Mouse (Mus musculus): ENCODE results near the gene Trpv2. TPM values are rescaled to one million over a fixed set of nuclear protein-coding genes. Genes with fewer than 3 reads are reported as not detected.
A peak's percentile ranks its signal among the peaks of the same experiment; 100 is the strongest.

Trpv2 gene
- polyA plus RNA-seq, 1 experiment from 2014 or later = 4.2 TPM

DNA sequence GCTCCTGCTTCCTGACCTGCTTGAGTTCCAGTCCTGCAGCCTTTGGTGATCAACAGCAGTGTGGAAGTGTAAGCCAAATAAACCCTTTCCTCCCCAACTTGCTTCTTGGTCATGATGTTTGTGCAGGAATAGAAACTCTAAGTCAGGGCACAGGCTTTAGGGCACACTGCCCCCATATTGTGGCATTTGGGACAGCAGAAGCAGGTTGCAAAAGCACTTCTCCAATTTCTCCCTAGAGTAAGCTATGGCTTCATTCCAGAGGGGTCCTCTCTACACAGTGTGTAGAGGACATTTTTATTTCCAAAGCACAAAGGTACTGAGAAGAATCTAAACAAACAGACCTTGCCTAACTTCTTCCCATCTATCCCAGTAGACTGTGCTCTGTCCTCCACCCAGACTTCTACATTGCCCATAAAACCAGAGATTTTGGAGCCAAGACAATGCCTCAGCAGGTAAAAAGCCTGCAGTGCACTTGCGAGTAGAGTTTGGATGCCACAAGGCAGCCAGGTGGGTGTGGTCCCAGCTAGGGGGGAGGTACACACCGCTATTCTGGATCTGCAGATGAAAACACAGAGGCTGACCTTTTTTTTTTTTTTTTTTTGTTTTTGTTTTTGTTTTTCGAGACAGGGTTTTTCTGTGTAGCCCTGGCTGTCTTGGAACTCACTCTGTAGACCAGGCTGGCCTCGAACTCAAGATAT, 47.4 kb downstream of the Trpv2 start:
- Histone ChIP-seq H3K4me3 (ENCODE audit: control insufficient read depth in 1 of 2, insufficient read depth in 1 of 2, low read depth in 1 of 2, low read length in 2 of 2) (no peak overlapping the region), H3K27me3 (ENCODE audit: control insufficient read depth, insufficient read depth, low read length) (no peaks in the 10 kb centered on the region), H3K9ac (ENCODE audit: low read length) (no peak overlapping the region), H3K27ac (replicated peaks in 1 of 2; ENCODE audit: control insufficient read depth in 1 of 2, insufficient read depth in 1 of 2, low read depth in 2 of 2, low read length in 2 of 2) (no peak overlapping the region), H3K36me3 (ENCODE audit: control insufficient read depth, insufficient read depth, low read length) (peaks cover 41% of the 10 kb centered on the region), H3K9me3 (ENCODE audit: control insufficient read depth, low read length) (no peaks in the 10 kb centered on the region), H3K4me2 (ENCODE audit: low read length) (no peak overlapping the region), H3K4me1 (ENCODE audit: control insufficient read depth in 2 of 2, insufficient read depth in 2 of 2, low read length in 2 of 2) (peaks cover 17 to 24% of the 10 kb centered on the region in 2 experiments)
- 84% methylated on average over 4 of the region's 4 CpGs for WGBS
- no peak for ATAC-seq (ENCODE audit: insufficient number of reproducible peaks, insufficient read depth, low FRiP score, low read depth)

- Histone ChIP-seq H3K27me3 (ENCODE audit: control insufficient read depth, insufficient read depth, low read length) (no peaks in the 10 kb centered on the region), H3K36me3 (ENCODE audit: control insufficient read depth, insufficient read depth, low read length) (peaks cover 34% of the 10 kb centered on the region), H3K4me2 (ENCODE audit: low read length) (no peak overlapping the region), H3K9me3 (ENCODE audit: control insufficient read depth, low read length) (no peaks in the 10 kb centered on the region), H3K27ac (replicated peaks in 1 of 2; ENCODE audit: control insufficient read depth in 1 of 2, insufficient read depth in 1 of 2, low read depth in 2 of 2, low read length in 2 of 2) (no peak overlapping the region), H3K4me1 (ENCODE audit: control insufficient read depth in 2 of 2, insufficient read depth in 2 of 2, low read length in 2 of 2) (peaks cover 17 to 27% of the 10 kb centered on the region in 2 experiments), H3K9ac (ENCODE audit: low read length) (no peak overlapping the region), H3K4me3 (ENCODE audit: control insufficient read depth in 1 of 2, insufficient read depth in 1 of 2, low read depth in 1 of 2, low read length in 2 of 2) (no peak overlapping the region)
- 72% methylated on average over 4 of the region's 4 CpGs for WGBS
- ATAC-seq (ENCODE audit: insufficient number of reproducible peaks, insufficient read depth, low FRiP score, low read depth) = no peak
Measured at GRCm38 (mm10) chr11:62622850-62623249, 48.6 kb downstream of the Trpv2 start.

GRCm38 (mm10) chr11:62624341-62625291, 50.3 kb downstream of the Trpv2 start:
- Histone ChIP-seq H3K4me1 (ENCODE audit: control insufficient read depth in 2 of 2, insufficient read depth in 2 of 2, low read length in 2 of 2) (peaks cover 24 to 45% of the 10 kb centered on the region in 2 experiments), H3K36me3 (ENCODE audit: control insufficient read depth, insufficient read depth, low read length) (peaks cover 18% of the 10 kb centered on the region), H3K27ac (replicated peaks in 1 of 2; ENCODE audit: control insufficient read depth in 1 of 2, insufficient read depth in 1 of 2, low read depth in 2 of 2, low read length in 2 of 2) (peak overlapping the region; percentile 3 to 50; a peak in 3 of 4 replicates), H3K4me2 (ENCODE audit: low read length) (no peak overlapping the region), H3K9ac (ENCODE audit: low read length) (no peak overlapping the region), H3K27me3 (ENCODE audit: control insufficient read depth, insufficient read depth, low read length) (no peaks in the 10 kb centered on the region), H3K9me3 (ENCODE audit: control insufficient read depth, low read length) (no peaks in the 10 kb centered on the region), H3K4me3 (ENCODE audit: control insufficient read depth in 1 of 2, insufficient read depth in 1 of 2, low read depth in 1 of 2, low read length in 2 of 2) (no peak overlapping the region)
- WGBS = 37% methylated on average over 10 of the region's 10 CpGs
- no peak for ATAC-seq (ENCODE audit: insufficient number of reproducible peaks, insufficient read depth, low FRiP score, low read depth)

GRCm38 (mm10) chr11:62629352-62630224, 55.3 kb downstream of the Trpv2 start:
- Histone ChIP-seq H3K4me3 (ENCODE audit: control insufficient read depth in 1 of 2, insufficient read depth in 1 of 2, low read depth in 1 of 2, low read length in 2 of 2) (no peak overlapping the region), H3K36me3 (ENCODE audit: control insufficient read depth, insufficient read depth, low read length) (peaks cover 6% of the 10 kb centered on the region; the same call in 1 of the 2 replicates), H3K9ac (ENCODE audit: low read length) (peak overlapping the region; percentile 53), H3K27ac (replicated peaks in 1 of 2; ENCODE audit: control insufficient read depth in 1 of 2, insufficient read depth in 1 of 2, low read depth in 2 of 2, low read length in 2 of 2) (peak overlapping the region; percentile 36 to 50; a peak in 3 of 4 replicates), H3K4me1 (ENCODE audit: control insufficient read depth in 2 of 2, insufficient read depth in 2 of 2, low read length in 2 of 2) (peaks cover 29 to 53% of the 10 kb centered on the region in 2 experiments), H3K27me3 (ENCODE audit: control insufficient read depth, insufficient read depth, low read length) (no peaks in the 10 kb centered on the region), H3K9me3 (ENCODE audit: control insufficient read depth, low read length) (no peaks in the 10 kb centered on the region), H3K4me2 (ENCODE audit: low read length) (peak overlapping the region; percentile 53)
- no peak for ATAC-seq (ENCODE audit: insufficient number of reproducible peaks, insufficient read depth, low FRiP score, low read depth)
- WGBS = 4% methylated on average over 9 of the region's 9 CpGs

DNA sequence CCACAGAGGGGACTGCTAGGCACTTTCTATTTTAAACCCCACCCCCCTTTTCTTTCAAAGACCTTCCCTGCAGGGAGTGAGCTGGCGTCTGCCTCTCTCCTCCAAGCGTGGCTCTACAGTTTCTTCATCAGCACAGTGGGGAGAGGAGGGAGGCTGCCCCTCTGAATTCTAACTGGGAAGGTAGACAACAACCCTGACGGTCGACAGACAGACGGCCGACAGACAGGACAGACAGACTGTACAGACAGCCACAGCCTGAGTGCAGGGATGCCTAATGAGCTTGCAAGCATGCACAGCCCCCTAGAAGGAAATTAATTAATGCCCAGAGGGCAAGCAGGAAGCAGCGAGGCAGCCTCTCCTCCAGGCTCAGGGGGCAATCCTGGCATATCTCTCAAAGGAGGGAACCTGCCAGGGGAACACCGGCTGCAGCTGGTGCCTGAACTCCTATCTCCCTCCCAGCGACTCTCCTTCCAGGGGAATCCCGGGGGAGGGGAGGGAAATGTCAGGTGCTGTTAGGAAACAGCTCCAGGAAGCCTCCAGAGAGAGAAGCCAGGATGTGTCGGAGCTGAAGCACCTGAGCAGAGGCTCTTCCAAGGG, 56.0 kb downstream of the Trpv2 start:
- H3K9me3 ChIP-seq (ENCODE audit: control insufficient read depth, low read length) = no peaks in the 10 kb centered on the region
- peaks cover 6% of the 10 kb centered on the region; the same call in 1 of the 2 replicates for H3K36me3 ChIP-seq (ENCODE audit: control insufficient read depth, insufficient read depth, low read length)
- peak overlapping the region; percentile 35 to 50 for H3K27ac ChIP-seq (replicated peaks in 1 of 2; ENCODE audit: control insufficient read depth in 1 of 2, insufficient read depth in 1 of 2, low read depth in 2 of 2, low read length in 2 of 2)
- H3K9ac ChIP-seq (ENCODE audit: low read length) = peak overlapping the region; percentile 53
- peak overlapping the region; percentile 53 for H3K4me2 ChIP-seq (ENCODE audit: low read length)
- peaks cover 27 to 53% of the 10 kb centered on the region in 2 experiments for H3K4me1 ChIP-seq (ENCODE audit: control insufficient read depth in 2 of 2, insufficient read depth in 2 of 2, low read length in 2 of 2)
- ATAC-seq (ENCODE audit: insufficient number of reproducible peaks, insufficient read depth, low FRiP score, low read depth) = no peak; the same call in 1 of the 2 replicates
- WGBS = 1% methylated on average over 11 of the region's 11 CpGs
- H3K27me3 ChIP-seq (ENCODE audit: control insufficient read depth, insufficient read depth, low read length) = no peaks in the 10 kb centered on the region
- 0 out of 4 replicates have a peak overlapping the region, but pooled peaks of 1 of the 2 experiments have one; percentile 3 for H3K4me3 ChIP-seq (ENCODE audit: control insufficient read depth in 1 of 2, insufficient read depth in 1 of 2, low read depth in 1 of 2, low read length in 2 of 2)

DNA sequence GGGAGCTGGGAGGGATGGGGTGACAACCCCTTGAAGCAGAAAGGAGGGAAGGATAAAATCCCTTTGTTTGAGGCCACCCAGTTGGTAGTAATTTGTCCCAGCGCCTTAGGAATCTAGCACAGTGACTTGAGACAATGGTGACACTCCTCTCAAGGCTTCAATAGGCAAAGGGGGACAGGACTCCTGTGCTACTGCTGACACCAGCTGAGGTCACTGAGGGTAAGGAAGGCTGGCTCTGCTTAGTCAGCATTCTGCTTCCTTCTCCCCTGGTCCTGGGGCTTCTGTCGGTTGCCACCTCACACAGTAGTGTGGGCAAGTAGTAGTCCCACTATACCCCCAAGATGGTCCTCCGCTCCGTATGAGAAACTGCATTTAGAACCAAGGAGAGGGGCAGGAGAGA, 56.9 kb downstream of the Trpv2 start:
- no peak for ATAC-seq (ENCODE audit: insufficient number of reproducible peaks, insufficient read depth, low FRiP score, low read depth)

More for the DNA sequence above, 56.9 kb downstream of the Trpv2 start:
- H3K4me3 ChIP-seq (ENCODE audit: control insufficient read depth in 1 of 2, insufficient read depth in 1 of 2, low read depth in 1 of 2, low read length in 2 of 2) = no peak overlapping the region
- 0 out of 4 replicates have a peak overlapping the region, but pooled peaks of 1 of the 2 experiments have one; percentile 6 for H3K27ac ChIP-seq (replicated peaks in 1 of 2; ENCODE audit: control insufficient read depth in 1 of 2, insufficient read depth in 1 of 2, low read depth in 2 of 2, low read length in 2 of 2)
- peaks cover 29 to 59% of the 10 kb centered on the region in 2 experiments for H3K4me1 ChIP-seq (ENCODE audit: control insufficient read depth in 2 of 2, insufficient read depth in 2 of 2, low read length in 2 of 2)
- WGBS = 57% methylated on average over 4 of the region's 4 CpGs
- H3K9ac ChIP-seq (ENCODE audit: low read length) = 0 out of 2 replicates have a peak overlapping the region, but pooled peaks have one; percentile 11
- no peak overlapping the region for H3K4me2 ChIP-seq (ENCODE audit: low read length)
- H3K36me3 ChIP-seq (ENCODE audit: control insufficient read depth, insufficient read depth, low read length) = peaks cover 6% of the 10 kb centered on the region; the same call in 1 of the 2 replicates
- H3K9me3 ChIP-seq (ENCODE audit: control insufficient read depth, low read length) = no peaks in the 10 kb centered on the region
- H3K27me3 ChIP-seq (ENCODE audit: control insufficient read depth, insufficient read depth, low read length) = no peaks in the 10 kb centered on the region

All from heart, embryonic 14.5 days (tissue).